ENCODE assay signal across 8 mouse cellular contexts in the genomic region with DNA sequence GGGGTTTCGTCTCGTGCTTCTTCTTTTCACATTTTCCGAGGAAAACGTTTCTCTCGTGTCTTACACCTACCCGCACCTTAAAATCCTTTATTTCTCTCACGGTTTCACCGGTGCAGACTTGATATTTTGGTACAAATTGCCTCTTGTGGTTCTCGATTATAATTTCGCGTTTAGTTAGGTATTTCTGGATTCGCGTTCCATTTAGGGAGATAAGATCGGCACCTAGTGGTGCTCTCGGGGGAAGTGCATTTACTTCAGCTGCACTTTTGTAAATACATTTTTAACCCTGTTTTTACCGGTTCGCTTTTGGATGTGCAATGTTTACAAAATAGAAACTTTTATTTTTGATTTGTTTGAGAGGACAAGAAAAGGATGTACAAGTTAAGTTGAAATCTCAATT. TPM values are rescaled to one million over a fixed set of nuclear protein-coding genes. Genes with fewer than 3 reads are reported as not detected.
A peak's percentile ranks its signal among the peaks of the same experiment; 100 is the strongest.
DNase-seq lines count a peak whose midpoint lies in the region; ATAC-seq and TF ChIP-seq lines count a peak whose summit lies in the region.

No protein-coding gene starts in this region.

- WGBS in heart, embryonic 13.5 days = 2% methylated on average over 17 of the region's 17 CpGs
- WGBS in bone marrow, adult 2 months = 2% methylated on average over 17 of the region's 17 CpGs
- whole genome bisulfite sequencing in hindbrain, embryonic 14.5 days = 2% methylated on average over 17 of the region's 17 CpGs
- 2% methylated on average over 17 of the region's 17 CpGs for WGBS in midbrain, embryonic 13.5 days

- no peak for ATAC-seq in heart, embryonic 13.5 days (ENCODE audit: extremely low read depth, insufficient number of reproducible peaks, low FRiP score, low TSS enrichment)
- ATAC-seq in hindbrain, embryonic 14.5 days (ENCODE audit: low FRiP score) = no peak
- ATAC-seq in midbrain, embryonic 13.5 days = no peak

- peaks cover 3% of the 10 kb centered on the region for H3K9me3 ChIP-seq in heart, embryonic 13.5 days
- peaks cover 4% of the 10 kb centered on the region; the same call in 1 of the 2 replicates for H3K9me3 ChIP-seq in hindbrain, embryonic 14.5 days (ENCODE audit: control insufficient read depth, low read length)
- peaks cover 4% of the 10 kb centered on the region; the same call in 1 of the 2 replicates for H3K9me3 ChIP-seq in midbrain, embryonic 13.5 days

- H3K36me3 ChIP-seq in heart, embryonic 13.5 days = peaks cover 20% of the 10 kb centered on the region
- peaks cover 9% of the 10 kb centered on the region for H3K36me3 ChIP-seq in hindbrain, embryonic 14.5 days (replicated peaks; ENCODE audit: control insufficient read depth, insufficient read depth)
- peaks cover 13% of the 10 kb centered on the region for H3K36me3 ChIP-seq in midbrain, embryonic 13.5 days

- peak overlapping the region; percentile 68 for H3K4me3 ChIP-seq in heart, embryonic 13.5 days
- H3K4me3 ChIP-seq in bone marrow, adult 2 months (replicated peaks; ENCODE audit: control insufficient read depth, low read depth, low read length) = peak overlapping the region; percentile 97
- peak overlapping the region; percentile 55 for H3K4me3 ChIP-seq in hindbrain, embryonic 14.5 days (replicated peaks; ENCODE audit: low read length)
- H3K4me3 ChIP-seq in midbrain, embryonic 13.5 days (replicated peaks) = peak overlapping the region; percentile 51

- H3K4me1 ChIP-seq in heart, embryonic 13.5 days = peaks cover 22% of the 10 kb centered on the region
- peaks cover 3% of the 10 kb centered on the region; the same call in 1 of the 2 replicates for H3K4me1 ChIP-seq in bone marrow, adult 2 months (ENCODE audit: control insufficient read depth, insufficient read depth, low read length)
- 0 out of 2 replicates have a peak, but pooled peaks cover 5% of the 10 kb centered on the region for H3K4me1 ChIP-seq in hindbrain, embryonic 14.5 days (replicated peaks; ENCODE audit: control insufficient read depth, insufficient read depth, low read length)
- H3K4me1 ChIP-seq in midbrain, embryonic 13.5 days (replicated peaks) = peaks cover 4% of the 10 kb centered on the region; the same call in 1 of the 2 replicates

- no peak for TF ChIP-seq POLR2A in bone marrow, adult 2 months (IDR thresholded peaks at IDR 0.05; ENCODE audit: borderline replicate concordance, control insufficient read depth, low read depth, low read length)

- H3K27me3 ChIP-seq in heart, embryonic 13.5 days (replicated peaks) = no peaks in the 10 kb centered on the region
- no peaks in the 10 kb centered on the region for H3K27me3 ChIP-seq in hindbrain, embryonic 14.5 days (ENCODE audit: control insufficient read depth, insufficient read depth, low read length)
- no peaks in the 10 kb centered on the region for H3K27me3 ChIP-seq in midbrain, embryonic 13.5 days

- H3K27ac ChIP-seq in heart, embryonic 13.5 days (replicated peaks) = peak overlapping the region; percentile 97
- peak overlapping the region; percentile 100 for H3K27ac ChIP-seq in bone marrow, adult 2 months (ENCODE audit: control insufficient read depth, insufficient read depth, low read depth, low read length, poor library complexity)
- H3K27ac ChIP-seq in hindbrain, embryonic 14.5 days = peak overlapping the region; percentile 98
- H3K27ac ChIP-seq in midbrain, embryonic 13.5 days = peak overlapping the region; percentile 94

- no peak for TF ChIP-seq CTCF in bone marrow, adult 2 months (IDR thresholded peaks at IDR 0.05; ENCODE audit: control insufficient read depth, insufficient read depth, low read length)

- peak overlapping the region; percentile 76 for H3K9ac ChIP-seq in heart, embryonic 13.5 days
- H3K9ac ChIP-seq in hindbrain, embryonic 14.5 days = peak overlapping the region; percentile 80
- H3K9ac ChIP-seq in midbrain, embryonic 13.5 days (replicated peaks) = peak overlapping the region; percentile 65

- DNase-seq in heart, postnatal 4 days = no peak
- no peak for DNase-seq in hindbrain, embryonic 14.5 days (ENCODE audit: low spot score)
- no peak for DNase-seq in urinary bladder, postnatal 14 days (ENCODE audit: low spot score)
- DNase-seq in urinary bladder, adult 2 months (ENCODE audit: low spot score) = no peak
- DNase-seq in cerebellum, postnatal 14 days = no peak

- H3K4me2 ChIP-seq in heart, embryonic 13.5 days = peak overlapping the region; percentile 60
- H3K4me2 ChIP-seq in hindbrain, embryonic 14.5 days (replicated peaks) = peak overlapping the region; percentile 46
- H3K4me2 ChIP-seq in midbrain, embryonic 13.5 days (replicated peaks) = peak overlapping the region; percentile 43

RNA-seq across cellular contexts. Expression of a gene that starts 13.3 kb away (rescaled TPM):
- 31.6 and 33.7 TPM in 2 replicates for polyA plus RNA-seq in heart, embryonic 13.5 days (2015; fragmentation: Nextera tagmentation; extraction: Ambion mirVana)
- total RNA-seq in heart, postnatal 4 days (2021) = 100 to 1,000 TPM; 107 to 108 TPM
- 39.2 and 53.1 TPM in 2 replicates for polyA plus RNA-seq in bone marrow, adult 2 months (2011; ENCODE audit: insufficient read depth, insufficient read length, low replicate concordance, missing spikeins)
- polyA plus RNA-seq in hindbrain, embryonic 14.5 days (2014; fragmentation: Nextera tagmentation; extraction: Ambion mirVana) = 42.8 and 49.7 TPM in 2 replicates
- polyA plus RNA-seq in midbrain, embryonic 13.5 days (2015; fragmentation: Nextera tagmentation; extraction: Ambion mirVana) = 48.5 and 49.9 TPM in 2 replicates
- polyA plus RNA-seq in urinary bladder, adult 2 months (2012; rRNA removed) = 20.5 and 31.6 TPM in 2 replicates
